Mouse (Mus musculus): Measurements from ENCODE around the gene R3hdm4. TPM values are rescaled to one million over a fixed set of nuclear protein-coding genes. Genes with fewer than 3 reads are reported as not detected.

The R3hdm4 gene
- total and polyA plus RNA-seq, 3 experiments: 29.1 to 105 TPM; not detected in 1

- H3K9me3 ChIP-seq (replicated peaks; ENCODE audit: insufficient read depth, low read length): no peaks in the 10 kb centered on the region
- no peak overlapping the region for H3K27ac ChIP-seq (ENCODE audit: control insufficient read depth, low read depth, low read length)
- no peaks in the 10 kb centered on the region for H3K27me3 ChIP-seq (ENCODE audit: control insufficient read depth in 1 of 2, insufficient read depth in 2 of 2, low read length in 2 of 2)
- H3K4me3 ChIP-seq (ENCODE audit: control insufficient read depth in 1 of 2, insufficient read depth in 1 of 2, low read depth in 2 of 2, low read length in 2 of 2): no peak overlapping the region
- 0 out of 4 replicates have a peak, but pooled peaks cover 0 to 4% of the 10 kb centered on the region in 2 experiments for H3K4me1 ChIP-seq (ENCODE audit: control insufficient read depth in 1 of 2, insufficient read depth in 2 of 2, low read length in 2 of 2)
- no peaks in the 10 kb centered on the region; a peak in 1 of 4 replicates for H3K36me3 ChIP-seq (ENCODE audit: control insufficient read depth in 1 of 2, insufficient read depth in 2 of 2, low read length in 2 of 2)
- DNase-seq (ENCODE audit: low read depth, low spot score): no peak
- no peaks in the 10 kb centered on the region for H3K79me2 ChIP-seq (ENCODE audit: control insufficient read depth, insufficient read depth, low read length, poor library complexity)
- TF ChIP-seq MYC (IDR thresholded peaks at IDR 0.05; ENCODE audit: low read depth, low read length): no peak
- no peak for TF ChIP-seq RCOR1 (IDR thresholded peaks at IDR 0.05; ENCODE audit: low read depth, low read length)
- no peak for TF ChIP-seq ZNF384 (IDR thresholded peaks at IDR 0.05; ENCODE audit: low read depth, low read length)
- no peak for TF ChIP-seq UBTF (IDR thresholded peaks at IDR 0.05; ENCODE audit: borderline replicate concordance, insufficient read depth, low read depth, low read length)
- TF ChIP-seq GABPA (IDR thresholded peaks at IDR 0.05; ENCODE audit: low read depth, low read length): no peak
- H3K9ac ChIP-seq (ENCODE audit: control insufficient read depth, low read depth, low read length, poor library complexity, severe bottlenecking): no peak overlapping the region
Observed at GRCm38 (mm10) chr10:79942988-79943387, 22.0 kb upstream of the R3hdm4 start.

DNA sequence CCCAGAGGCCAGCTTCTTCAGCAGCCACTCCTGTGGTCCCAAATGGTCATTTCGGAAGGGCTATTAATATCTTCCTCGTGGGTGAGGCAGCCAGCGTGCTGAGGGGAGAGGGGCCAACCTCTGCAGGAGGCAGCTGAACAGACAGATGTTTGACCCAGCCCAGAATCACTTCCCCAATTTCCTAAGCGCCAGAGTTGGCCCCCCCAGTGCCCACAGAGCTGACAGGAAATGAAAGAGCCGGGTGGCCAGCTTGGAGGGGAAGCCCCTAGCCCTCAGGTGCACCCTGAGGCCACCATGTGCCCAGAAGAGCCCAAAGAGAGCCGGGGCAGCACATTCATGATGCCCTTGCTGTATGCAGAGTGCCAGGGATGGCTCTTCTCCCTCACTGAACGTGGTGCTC, 19.7 kb upstream of the R3hdm4 start:
- no peaks in the 10 kb centered on the region for H3K9me3 ChIP-seq (replicated peaks; ENCODE audit: insufficient read depth, low read length)

DNA sequence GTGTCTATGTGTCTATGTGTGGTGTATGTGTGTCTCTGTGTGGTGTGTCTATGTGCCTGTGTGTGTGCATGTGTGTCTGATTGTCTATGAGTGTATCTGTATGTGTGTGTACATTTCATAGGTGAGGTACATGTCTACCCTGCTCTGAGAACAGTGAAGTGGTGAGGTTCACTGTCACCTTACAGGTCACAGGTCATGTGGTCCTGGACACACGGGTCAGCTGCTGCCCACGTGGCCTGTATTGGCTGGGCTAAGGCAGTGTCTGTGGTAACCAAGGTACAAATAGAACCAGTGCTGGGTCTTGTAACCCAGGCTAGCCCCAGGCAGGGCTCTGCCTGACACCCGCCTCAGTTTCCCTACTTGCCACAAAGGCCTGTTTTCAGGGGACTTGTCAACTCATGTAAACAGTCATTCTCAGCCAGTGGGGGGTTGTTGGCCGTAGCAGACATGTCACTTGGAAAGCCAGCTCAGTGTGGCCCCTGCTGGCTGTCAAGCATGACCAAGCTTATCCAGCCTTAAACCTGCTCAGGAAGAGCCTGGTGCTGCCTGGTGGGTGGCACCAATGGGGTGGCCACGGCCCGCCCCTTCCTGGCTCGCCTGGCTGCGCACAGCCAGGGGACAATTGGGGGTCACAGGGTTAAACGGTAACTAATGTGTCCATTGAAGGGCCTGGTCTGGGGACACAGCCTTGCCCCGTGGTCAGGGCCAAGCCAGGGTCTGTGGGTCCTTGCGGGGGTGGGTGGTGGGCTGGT, 16.9 kb upstream of the R3hdm4 start:
- Histone ChIP-seq H3K27me3 (ENCODE audit: control insufficient read depth in 1 of 2, insufficient read depth in 2 of 2, low read length in 2 of 2) (no peaks in the 10 kb centered on the region), H3K4me3 (ENCODE audit: control insufficient read depth in 1 of 2, insufficient read depth in 1 of 2, low read depth in 2 of 2, low read length in 2 of 2) (no peak overlapping the region), H3K36me3 (ENCODE audit: control insufficient read depth in 1 of 2, insufficient read depth in 2 of 2, low read length in 2 of 2) (no peaks in the 10 kb centered on the region; a peak in 1 of 4 replicates), H3K9me3 (replicated peaks; ENCODE audit: insufficient read depth, low read length) (no peaks in the 10 kb centered on the region), H3K9ac (ENCODE audit: control insufficient read depth, low read depth, low read length, poor library complexity, severe bottlenecking) (no peak overlapping the region), H3K79me2 (ENCODE audit: control insufficient read depth, insufficient read depth, low read length, poor library complexity) (no peaks in the 10 kb centered on the region), H3K4me1 (ENCODE audit: control insufficient read depth in 1 of 2, insufficient read depth in 2 of 2, low read length in 2 of 2) (0 out of 4 replicates have a peak, but pooled peaks cover 0 to 4% of the 10 kb centered on the region in 2 experiments), H3K27ac (ENCODE audit: control insufficient read depth, low read depth, low read length) (no peak overlapping the region)
- DNase-seq (ENCODE audit: low read depth, low spot score): no peak
- TF ChIP-seq CHD1 (IDR thresholded peaks at IDR 0.05; ENCODE audit: low read depth, low read length) (no peak), CHD2 (IDR thresholded peaks at IDR 0.05; ENCODE audit: low read length) (no peak), GATA1 (IDR thresholded peaks at IDR 0.05; ENCODE audit: low read depth, low read length) (no peak), ZNF384 (IDR thresholded peaks at IDR 0.05; ENCODE audit: low read depth, low read length) (no peak), KAT2A (conservative IDR thresholded peaks at IDR 0.05; ENCODE audit: low read depth, low read length) (no peak), EP300 (IDR thresholded peaks at IDR 0.05; ENCODE audit: low read depth in 1 of 2, low read length in 2 of 2) (no peak), USF2 (IDR thresholded peaks at IDR 0.05; ENCODE audit: borderline replicate concordance in 1 of 2, insufficient read depth in 1 of 2, low read depth in 1 of 2, low read length in 2 of 2) (no peak), MAX (IDR thresholded peaks at IDR 0.05; ENCODE audit: low read length) (no peak), SMC3 (IDR thresholded peaks at IDR 0.05; ENCODE audit: low read depth, low read length) (no peak), RAD21 (IDR thresholded peaks at IDR 0.05; ENCODE audit: low read depth, low read length) (no peak), SIN3A (IDR thresholded peaks at IDR 0.05; ENCODE audit: low read length) (no peak), NRF1 (IDR thresholded peaks at IDR 0.05; ENCODE audit: insufficient read depth, low read depth, low read length, poor library complexity, severe bottlenecking) (no peak), ZC3H11A (IDR thresholded peaks at IDR 0.05; ENCODE audit: low read depth, low read length) (no peak), TAL1 (IDR thresholded peaks at IDR 0.05; ENCODE audit: low read length) (no peak), ELF1 (IDR thresholded peaks at IDR 0.05; ENCODE audit: low read depth, low read length) (no peak), ZKSCAN1 (IDR thresholded peaks at IDR 0.05; ENCODE audit: low read depth, low read length) (no peak), POLR2AphosphoS2 (IDR thresholded peaks at IDR 0.05; ENCODE audit: low read length) (no peak), ZMIZ1 (IDR thresholded peaks at IDR 0.05; ENCODE audit: low read depth, low read length) (no peak)

More for the DNA sequence above, 19.7 kb upstream of the R3hdm4 start:
- Histone ChIP-seq H3K4me1 (ENCODE audit: control insufficient read depth in 1 of 2, insufficient read depth in 2 of 2, low read length in 2 of 2) (0 out of 4 replicates have a peak, but pooled peaks cover 0 to 4% of the 10 kb centered on the region in 2 experiments), H3K36me3 (ENCODE audit: control insufficient read depth in 1 of 2, insufficient read depth in 2 of 2, low read length in 2 of 2) (no peaks in the 10 kb centered on the region; a peak in 1 of 4 replicates), H3K27me3 (ENCODE audit: control insufficient read depth in 1 of 2, insufficient read depth in 2 of 2, low read length in 2 of 2) (no peaks in the 10 kb centered on the region), H3K4me3 (ENCODE audit: control insufficient read depth in 1 of 2, insufficient read depth in 1 of 2, low read depth in 2 of 2, low read length in 2 of 2) (no peak overlapping the region), H3K79me2 (ENCODE audit: control insufficient read depth, insufficient read depth, low read length, poor library complexity) (no peaks in the 10 kb centered on the region), H3K9ac (ENCODE audit: control insufficient read depth, low read depth, low read length, poor library complexity, severe bottlenecking) (no peak overlapping the region), H3K27ac (ENCODE audit: control insufficient read depth, low read depth, low read length) (no peak overlapping the region)
- DNase-seq (ENCODE audit: low read depth, low spot score): no peak
- TF ChIP-seq ZC3H11A (IDR thresholded peaks at IDR 0.05; ENCODE audit: low read depth, low read length) (no peak), CTCF (IDR thresholded peaks at IDR 0.05 in 2 of 3, conservative IDR thresholded peaks at IDR 0.05 in 1 of 3; ENCODE audit: control insufficient read depth in 1 of 3, insufficient read depth in 1 of 3, low read depth in 2 of 3, low read length in 3 of 3, poor library complexity in 1 of 3, severe bottlenecking in 1 of 3) (no peak), CHD2 (IDR thresholded peaks at IDR 0.05; ENCODE audit: low read length) (no peak), UBTF (IDR thresholded peaks at IDR 0.05; ENCODE audit: borderline replicate concordance, insufficient read depth, low read depth, low read length) (no peak), GATA1 (IDR thresholded peaks at IDR 0.05; ENCODE audit: low read depth, low read length) (no peak)

Data from MEL (cell line).